Mouse (Mus musculus) adrenal gland, postnatal 4 days (tissue): ENCODE measurements around the gene Metap1d. TPM values are rescaled to one million over a fixed set of nuclear protein-coding genes. Genes with fewer than 3 reads are reported as not detected.
A peak's percentile ranks its signal among the peaks of the same experiment; 100 is the strongest.

Experiments used
- DNase-seq, 2 experiments: peaks; one replicate each; pipeline ENCODE4 v3.0.0; 2021 to 2022; ENCODE audit warnings: low spot score in 2 of 2, mixed read lengths in 2 of 2
- long read RNA-seq, 2 experiments: library from polyadenylated mRNA; stranded (forward); transcript quantifications; one replicate each; pipeline ENCODE4 v2.0.0; 2021
- total RNA-seq, 2 experiments: library from RNA; stranded (reverse); gene quantifications; 2 replicates each; pipeline ENCODE4 v1.2.3; 2021

The Metap1d gene
- 10 to 100 TPM; 40.6 to 43.6 TPM for total RNA-seq
- long read RNA-seq, experiment 1, transcript Metap1d-201 (10 exons, 1,321 nt), result major isoform, 14 of 22 reads
- long read RNA-seq, experiment 1, partial matches to known transcripts, result 1 of 22 reads
- long read RNA-seq, experiment 1, other reads (novel, unspliced or antisense), result 7 of 22 reads
- long read RNA-seq, experiment 2, transcript Metap1d-201 (10 exons, 1,321 nt), result major isoform, 22 of 40 reads
- long read RNA-seq, experiment 2, transcript Metap1d-205 (9 exons, 2,770 nt), result minor isoform, 6 of 40 reads
- long read RNA-seq, experiment 2, partial matches to known transcripts, result 5 of 40 reads
- long read RNA-seq, experiment 2, other reads (novel, unspliced or antisense), result 7 of 40 reads

DNA sequence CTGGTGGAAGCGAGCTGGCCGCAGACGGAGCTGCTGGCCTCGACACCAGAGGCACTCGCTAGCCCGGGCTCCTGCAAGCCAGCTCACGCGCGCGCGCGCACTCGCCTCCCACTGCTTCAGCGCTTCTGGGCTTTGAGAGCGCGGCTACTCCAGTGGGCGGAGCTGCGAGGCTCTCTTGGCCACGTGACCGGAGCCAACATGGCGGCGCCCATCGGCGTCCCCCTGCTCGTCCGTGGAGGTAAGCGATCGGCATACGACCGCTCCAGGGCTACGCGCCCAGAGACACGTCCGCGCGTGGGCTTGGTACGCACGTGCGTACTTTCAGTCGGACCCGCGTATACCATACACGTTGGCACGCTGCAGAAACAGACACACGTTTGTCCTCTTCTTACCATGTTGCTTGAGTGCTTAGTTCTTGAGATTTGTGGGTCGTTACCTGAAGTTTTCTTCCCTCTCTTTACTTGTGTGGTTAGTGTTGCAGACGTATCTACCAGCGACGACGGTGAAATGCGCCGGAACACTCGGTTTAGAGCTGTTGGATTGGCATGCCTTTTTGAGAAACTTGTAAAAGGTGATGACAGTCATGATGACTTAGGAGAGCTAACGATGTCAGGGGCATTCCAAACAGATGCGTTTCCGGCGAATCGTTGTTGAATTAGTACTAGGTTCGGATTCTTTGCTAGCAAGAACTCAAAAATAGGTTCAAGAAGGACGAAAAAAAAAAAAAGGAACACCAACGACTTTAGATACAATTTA lies at the start of gene Metap1d:
TSS of gene Metap1d (plus strand) at position 116 of the 756 bp plus-strand sequence.
- DNase-seq, result peak; percentile 68 to 88

DNA sequence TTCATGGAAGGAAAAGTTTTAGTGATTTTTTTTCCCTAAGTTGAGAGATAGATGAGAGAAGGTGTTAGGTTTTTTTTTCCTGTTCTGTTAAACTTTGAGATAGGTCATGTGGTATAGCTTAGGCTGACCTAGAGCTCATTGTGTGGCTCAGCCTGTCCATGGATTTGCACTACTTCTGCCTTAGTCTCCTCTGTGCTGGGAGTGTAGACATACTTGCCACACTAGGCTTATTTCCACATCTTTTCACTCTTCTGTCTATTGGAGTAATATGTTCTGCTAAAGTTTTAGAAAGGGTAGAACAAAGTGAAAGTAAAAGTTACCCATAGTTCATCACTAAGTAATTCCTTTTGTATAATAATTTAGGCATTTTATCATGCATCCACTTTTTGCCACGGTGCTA lies 47.5 kb upstream of the Metap1d start:
- DNase-seq, result no peak

DNA sequence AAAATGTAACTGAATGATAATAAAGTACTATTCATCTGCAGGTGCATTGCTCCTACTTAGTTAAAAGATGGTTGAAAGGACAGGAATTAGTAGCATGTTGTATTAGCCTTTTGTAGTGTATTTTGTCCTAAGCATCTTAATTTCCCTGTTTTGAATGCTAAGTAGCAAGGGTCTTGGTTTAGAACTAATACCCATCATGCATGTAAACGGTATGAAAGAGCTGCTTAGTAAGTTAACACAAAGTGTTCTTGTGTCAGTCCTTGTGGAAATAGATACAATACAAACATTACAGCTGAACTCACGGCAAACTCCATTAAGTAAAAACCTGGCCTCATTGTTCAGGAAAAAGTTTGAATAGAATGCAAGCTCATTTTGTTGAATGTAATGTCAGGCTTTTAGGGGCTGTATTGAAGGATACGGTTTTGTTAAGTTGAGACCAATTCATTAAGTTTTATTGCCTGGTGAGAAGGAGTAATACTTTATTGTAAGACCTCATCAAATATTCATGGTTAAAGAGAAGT lies 34.3 kb upstream of the Metap1d start:
- no peak for DNase-seq

DNA sequence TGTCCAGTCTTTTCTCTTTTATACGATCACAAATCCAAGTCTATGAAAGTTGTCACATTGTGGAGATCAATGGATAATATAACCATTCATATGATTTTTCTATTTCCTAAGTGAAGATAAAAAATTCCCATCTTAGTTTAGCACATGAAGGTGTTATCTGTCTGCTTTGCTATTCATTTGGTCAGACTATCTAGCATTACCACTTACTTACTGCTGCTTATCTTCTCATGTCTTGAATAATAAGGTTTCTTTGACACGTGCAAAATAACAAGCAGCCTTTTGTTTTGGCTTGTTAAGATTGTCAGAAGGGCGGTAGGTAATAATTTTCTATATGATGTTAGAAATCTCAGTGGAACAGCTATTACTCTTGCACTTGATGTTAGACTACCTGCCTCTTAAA lies 33.7 kb upstream of the Metap1d start:
- no peak for DNase-seq

DNA sequence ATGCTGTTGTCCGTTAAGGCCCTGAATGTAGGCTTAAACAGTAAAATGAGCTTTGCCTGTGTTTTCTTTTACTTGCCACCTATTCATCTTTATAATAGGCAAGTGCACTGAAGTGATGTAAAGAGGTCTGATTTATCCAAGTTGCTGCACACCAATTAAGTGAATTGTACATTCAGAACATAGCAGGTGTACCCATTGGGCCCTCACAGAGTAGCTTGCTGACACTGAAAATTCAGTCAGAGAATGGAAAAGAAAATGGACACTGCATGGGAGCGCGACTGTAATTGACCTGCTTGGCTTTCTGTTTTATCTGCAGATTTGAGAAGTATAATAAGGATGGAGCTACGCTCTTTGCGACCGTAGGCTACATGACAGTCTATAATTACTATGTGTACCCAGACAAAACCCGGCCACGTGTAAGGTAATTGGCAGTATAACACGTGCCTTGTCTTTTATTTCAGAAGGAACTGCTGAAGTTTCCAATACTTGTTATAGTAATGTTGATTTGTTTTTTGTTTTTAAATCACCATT lies 32.1 kb upstream of the Metap1d start:
- no peak for DNase-seq

DNA sequence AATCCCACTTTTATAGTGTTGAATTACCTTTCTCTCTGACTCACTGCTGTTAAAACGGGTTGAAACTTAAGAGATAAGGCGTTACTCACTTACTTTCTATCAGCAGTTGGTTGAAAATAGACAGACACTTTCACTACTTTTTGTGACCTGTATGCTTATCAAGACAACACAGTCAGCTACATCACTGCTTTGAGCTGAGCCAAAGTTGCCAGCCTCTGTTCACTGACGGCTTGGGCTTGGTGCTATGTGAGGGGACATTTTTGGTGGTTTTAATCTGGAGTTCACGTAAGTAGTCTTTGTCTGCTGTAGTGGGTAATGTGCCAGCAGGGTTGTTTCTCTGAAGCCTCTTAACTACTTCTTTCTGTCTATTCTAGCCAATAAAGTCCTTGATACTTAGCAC lies 28.5 kb upstream of the Metap1d start:
- DNase-seq, result no peak

DNA sequence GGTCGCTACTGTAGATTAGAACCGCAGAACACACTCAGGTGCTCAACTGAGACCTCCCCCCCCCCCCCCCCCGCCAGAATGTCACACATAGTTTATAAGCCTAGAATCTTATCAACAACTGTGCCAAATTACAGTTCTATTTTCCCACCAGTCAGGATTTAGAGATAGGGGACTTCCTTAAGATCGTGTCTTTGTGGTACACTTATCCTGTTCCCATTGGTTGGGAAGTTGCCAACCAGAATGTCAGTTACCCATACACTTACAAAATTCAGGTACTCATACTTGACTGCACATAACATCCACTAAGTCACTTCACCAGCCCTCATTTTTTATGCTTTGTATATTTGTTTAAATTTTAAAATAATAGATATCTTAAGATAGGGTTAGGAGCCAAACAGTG lies 17.6 kb upstream of the Metap1d start:
- no peak for DNase-seq

DNA sequence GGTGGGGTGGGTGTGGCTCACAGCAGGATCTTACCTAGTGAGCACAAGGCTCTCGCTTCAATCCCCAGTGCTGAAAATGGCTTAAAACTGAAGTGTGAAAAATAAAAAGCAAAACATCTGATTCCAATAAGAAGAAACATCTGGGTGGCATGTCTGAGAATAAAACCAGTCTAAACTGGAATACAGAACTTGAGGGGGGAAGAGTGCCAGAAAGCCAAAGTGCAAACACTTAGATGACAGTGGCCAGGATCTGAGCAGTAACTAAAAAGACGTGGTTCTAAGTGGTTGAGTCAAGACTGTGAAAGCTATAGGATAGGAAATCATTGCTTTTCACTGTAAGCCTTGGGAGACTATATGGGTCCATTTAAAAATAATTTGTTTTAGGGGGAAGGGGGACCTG lies 9.7 kb upstream of the Metap1d start:
- DNase-seq, result no peak

DNA sequence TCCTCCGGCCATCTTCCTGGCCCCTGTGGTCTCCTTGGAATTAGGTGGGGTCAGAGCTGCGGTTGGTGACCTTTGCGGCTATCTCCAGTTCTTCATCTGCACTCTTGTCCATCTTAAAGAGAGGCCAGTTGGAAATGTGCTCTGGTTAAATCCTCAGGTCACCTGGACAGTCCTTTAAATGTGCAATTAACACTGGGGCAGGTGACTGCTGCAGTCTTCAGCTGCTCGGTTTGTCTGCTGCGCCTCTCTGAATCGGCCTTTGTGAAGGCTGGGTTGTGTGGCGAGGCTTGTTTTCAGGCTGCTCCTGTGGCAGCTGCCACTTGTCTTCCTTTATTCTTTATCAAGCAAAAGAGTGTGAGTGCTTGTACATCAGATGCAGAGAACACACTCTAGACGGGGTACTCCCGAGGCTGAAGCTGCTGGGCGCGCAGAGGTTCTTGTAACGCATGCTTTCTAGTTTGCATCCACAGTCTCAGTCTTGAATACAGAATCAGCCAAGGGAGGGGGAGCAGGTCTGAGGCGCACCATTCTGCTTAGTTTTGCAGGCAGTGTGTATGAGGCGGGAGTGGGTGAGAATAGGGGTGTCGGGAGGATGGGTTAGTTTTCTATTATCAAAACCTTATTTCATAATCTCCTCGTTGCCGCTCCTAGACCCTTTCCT lies 7.4 kb upstream of the Metap1d start:
- DNase-seq, result no peak

DNA sequence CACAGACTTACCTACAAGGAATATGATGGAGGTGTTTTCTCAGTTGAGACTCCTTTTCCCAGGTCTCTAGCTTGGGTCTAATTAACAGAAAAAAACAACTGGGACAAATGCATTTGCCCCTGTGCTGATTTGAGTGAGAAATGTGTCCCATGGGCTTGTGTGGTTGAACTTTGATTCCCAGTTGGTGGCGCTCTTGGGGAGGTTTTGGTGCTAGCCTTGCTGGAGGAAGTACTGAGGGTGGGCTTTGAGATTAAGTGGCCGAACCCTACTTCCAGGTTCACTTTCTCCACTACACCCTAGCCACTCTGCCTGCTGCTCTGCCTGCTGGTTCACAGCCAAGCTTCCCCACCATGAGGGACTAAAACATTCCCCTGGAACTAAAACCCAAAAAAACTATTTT lies 3.5 kb upstream of the Metap1d start:
- DNase-seq, result no peak

DNA sequence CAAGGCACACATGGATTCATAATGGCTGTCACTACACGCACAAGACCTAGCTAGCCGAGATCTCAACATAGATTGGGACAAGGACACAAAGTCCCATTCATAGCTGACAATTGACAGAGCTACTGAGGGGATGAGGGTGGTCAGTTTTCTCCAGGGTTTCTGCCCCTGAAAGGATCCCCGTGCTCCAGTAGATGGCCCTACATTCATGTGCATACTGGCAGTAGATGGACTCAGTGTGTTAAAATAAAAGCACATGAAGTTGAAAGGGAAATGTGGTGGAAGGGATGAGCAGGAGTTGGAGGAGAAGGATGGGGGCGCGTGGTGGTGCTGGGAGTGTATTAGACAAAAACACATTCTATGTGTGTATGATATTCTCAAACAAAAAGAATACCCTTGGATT lies 1.3 kb upstream of the Metap1d start:
- no peak for DNase-seq

DNA sequence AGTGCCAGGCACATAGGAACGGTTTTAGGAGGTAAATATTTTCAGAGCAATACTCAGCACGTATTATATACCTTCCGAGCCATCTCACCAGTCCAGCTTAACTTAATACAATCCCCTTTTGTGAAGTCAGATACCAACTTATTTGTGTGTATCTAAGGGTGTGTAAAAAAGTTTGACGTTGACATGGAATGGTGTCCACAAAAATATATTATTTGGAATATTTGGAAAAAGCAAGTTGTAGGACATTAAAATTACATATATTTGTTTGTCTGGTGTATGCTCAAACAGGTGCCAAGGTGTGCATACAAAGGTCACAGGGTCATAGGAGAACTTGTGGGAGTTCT lies 813 bp downstream of the Metap1d start:
- no peak for DNase-seq

DNA sequence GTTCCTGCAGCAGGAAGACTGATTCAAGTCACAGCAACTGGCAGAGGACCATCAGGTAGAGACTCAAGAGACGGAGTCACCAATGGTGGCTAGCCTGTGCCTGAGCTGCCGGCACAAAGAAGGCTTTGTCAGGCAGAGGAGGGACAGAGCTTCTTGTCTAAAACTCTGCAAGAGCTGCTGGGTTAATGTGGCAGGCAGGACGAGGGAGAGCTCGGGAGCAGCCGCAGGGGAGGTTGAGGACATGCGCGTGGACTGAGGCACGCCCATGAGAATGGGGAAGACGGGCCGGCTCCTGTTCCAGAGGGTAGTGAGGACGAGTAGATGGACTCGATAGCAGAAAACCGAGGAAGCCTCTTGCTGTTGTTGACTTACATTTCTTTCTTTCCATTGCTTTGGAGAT lies 5.5 kb downstream of the Metap1d start:
- no peak for DNase-seq

DNA sequence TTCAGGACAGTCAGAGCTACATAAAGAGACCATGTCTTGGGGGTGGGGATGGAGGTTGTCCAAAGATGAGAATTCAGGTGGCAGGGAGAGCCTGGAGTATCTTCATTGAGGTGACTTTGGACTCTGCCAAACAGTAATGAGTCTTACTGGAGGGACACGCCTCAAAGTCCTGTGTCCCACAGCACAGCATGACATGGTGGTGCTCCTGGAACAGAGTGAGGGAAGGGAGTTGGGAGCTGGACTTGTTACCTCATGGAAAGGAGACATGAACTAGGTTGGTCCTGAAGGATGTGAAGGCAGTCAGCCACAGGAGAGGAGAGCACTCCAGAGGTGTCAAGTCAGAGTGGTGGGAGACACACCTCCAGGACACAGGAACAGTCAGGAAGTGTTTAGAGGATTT lies 6.6 kb downstream of the Metap1d start:
- DNase-seq, result no peak

DNA sequence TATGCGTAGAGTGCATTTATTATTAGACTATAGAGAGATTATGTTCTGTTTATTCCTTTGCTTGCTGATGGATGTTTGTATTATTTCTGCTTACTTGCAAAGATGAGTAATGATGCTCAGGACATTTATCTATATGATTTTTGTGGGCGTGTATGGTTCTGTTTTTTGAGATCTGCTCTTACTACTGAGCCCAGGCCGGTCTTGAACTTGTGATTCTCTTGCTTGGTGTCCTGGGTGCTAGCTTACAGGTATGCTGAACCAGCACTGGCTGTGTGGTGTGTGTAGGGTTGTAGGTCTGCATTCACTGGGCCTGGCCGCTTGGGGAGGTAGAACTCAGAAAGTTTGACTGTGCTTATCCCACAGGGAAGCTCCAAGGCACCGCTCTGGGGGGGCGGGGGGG lies 8.1 kb downstream of the Metap1d start:
- no peak for DNase-seq

DNA sequence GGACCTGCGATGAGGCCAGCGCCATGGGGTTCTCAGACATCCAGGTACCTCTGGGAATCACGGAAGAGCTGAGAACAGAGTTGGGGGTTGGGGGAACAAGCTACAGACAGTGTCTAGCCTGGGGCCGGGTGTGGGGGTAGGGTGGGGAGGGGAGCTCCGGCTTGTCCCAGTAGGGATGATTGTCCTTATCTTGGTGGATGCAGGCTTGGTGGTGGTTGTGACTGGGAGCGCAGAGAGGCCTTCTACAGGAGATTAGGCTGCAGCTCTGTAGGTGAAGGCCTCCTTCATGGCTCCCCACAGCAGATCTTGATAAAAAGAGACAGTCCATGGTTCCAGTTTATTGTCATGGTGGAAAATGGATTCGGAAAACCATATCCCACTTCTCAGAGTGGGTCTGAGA lies 8.5 kb downstream of the Metap1d start:
- no peak for DNase-seq

DNA sequence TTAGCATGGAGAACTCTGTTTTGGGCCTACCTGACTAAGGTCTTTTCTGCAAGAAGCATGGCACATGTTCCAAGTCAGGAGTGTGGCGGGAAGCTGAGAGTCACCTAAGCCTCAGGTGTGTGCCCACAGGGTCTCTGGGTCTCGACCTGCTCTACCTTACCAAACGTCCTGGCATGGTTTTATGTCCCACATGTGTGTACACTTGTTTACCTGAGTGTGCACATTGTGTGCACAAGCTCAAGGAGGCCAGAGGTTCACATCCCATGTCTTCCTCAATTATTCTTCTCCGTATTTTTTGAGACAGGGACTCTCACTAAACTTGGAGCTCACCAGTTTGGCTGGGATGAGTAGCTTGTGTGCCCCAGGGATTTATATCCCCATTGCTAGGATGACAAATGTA lies 9.0 kb downstream of the Metap1d start:
- no peak for DNase-seq

DNA sequence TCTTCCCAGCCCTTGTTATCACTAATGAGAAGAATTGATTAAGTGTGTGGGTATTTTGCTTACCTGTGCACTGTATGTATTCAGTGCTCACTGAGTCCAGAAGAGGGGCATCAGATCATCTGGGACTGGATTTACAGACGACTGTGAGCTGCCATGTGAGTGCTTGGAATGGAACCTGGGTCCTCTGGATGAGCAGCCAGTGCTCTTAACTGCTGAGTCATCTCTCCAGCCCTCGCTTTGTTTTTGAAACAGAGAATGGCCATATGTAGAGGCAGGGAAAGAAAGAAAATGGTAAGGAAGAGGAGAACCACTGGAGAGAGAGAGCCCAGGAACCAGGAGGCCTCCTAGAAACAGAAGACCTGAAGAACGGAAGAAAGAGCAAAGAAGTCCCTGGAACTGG lies 9.5 kb downstream of the Metap1d start:
- DNase-seq, result no peak

DNA sequence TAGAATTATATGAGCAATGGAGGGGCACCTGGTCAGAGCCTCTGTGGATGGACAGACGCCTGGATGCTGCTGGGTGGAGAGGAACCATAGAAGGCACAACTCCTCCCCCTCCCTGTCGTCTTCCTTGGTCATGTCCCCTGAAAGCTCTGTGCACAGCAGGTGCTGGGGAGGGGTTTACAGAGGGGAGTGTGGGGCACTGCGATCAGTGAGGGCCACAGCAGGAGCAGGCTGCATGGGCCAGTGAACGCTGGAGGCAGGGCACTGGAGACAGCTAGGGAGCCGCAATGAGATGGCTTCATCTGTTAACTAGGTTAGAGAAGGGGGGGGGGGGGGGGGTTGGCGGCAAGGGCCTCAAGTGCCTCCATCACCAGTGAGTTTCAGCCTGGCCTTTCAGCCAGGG lies 13.0 kb downstream of the Metap1d start:
- no peak for DNase-seq

DNA sequence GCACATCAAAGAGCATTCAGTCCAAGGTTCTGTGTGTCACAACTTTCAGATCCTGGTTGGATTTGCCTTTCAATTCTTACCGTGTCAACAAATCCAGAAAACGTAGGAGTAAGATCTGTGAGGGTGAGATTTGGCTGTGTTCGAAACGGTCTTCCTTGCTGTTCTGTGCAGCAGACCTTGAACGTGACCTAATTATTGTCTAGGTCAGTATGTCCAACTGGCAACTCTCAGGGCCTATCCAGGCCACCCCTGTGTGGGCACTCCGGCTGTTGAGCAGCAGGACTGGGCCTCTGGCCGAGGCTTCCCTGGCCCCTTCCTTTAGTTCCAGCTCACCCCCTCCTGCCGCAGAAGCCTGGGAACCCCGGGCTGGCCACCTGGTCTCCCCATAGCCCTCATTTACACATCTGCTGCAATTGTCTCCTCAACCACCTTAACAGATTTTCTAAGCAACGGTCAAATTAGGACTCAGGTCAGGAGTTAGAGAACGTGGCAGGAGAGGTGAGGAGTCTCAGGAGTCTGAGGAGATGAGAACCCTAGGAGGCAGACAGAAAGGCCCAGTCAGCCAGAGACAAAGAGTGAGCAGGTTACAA lies 13.9 kb downstream of the Metap1d start:
- no peak for DNase-seq

DNA sequence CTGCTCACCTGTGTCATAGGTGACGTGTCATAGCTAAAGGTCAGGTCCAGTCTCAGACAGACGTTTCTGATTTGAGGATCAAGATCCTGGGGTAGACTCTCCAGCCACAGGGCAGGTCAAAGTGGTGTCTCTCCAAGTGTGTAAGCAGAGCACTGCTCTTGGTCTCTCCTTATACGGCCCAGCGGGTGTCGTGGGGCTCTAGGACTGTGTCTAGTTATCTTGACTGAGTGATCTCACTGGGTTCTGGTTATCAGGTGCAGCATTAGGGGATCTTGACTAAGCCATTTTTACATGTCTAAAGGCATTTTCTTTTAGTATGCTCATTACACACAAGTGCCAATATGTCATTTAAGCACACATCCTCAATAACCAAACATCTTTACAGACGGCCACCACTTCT lies 18.0 kb downstream of the Metap1d start:
- no peak for DNase-seq

DNA sequence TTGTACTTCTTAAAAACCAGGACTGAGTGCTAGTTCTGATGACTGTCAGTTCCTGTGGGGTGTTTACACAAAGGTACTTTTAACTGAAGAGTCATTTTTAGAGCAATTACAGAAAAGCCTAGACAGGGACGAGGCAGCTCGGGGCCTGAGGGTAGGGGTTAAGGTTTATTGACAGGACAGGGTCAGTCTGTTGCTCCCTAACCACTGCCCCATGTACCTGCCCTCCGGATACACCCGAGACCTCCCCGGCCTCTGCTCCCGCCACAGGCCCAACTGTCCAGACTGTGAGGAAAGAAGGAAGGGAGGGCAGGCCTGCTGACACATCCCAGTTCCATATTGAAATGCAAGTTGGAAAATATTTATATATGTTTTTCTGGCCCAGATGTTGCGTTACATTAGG lies 20.8 kb downstream of the Metap1d start:
- no peak for DNase-seq
